Mouse (Mus musculus) right cerebral cortex, postnatal 36 days (tissue): ENCODE results near the gene Dnmt3a.

Experiments
- DNase-seq, 2 experiments: peaks; one replicate each; pipeline ENCODE4 v3.0.0; 2022; ENCODE audit warnings: low spot score in 2 of 2, mixed read lengths in 1 of 2

The Dnmt3a gene

DNA sequence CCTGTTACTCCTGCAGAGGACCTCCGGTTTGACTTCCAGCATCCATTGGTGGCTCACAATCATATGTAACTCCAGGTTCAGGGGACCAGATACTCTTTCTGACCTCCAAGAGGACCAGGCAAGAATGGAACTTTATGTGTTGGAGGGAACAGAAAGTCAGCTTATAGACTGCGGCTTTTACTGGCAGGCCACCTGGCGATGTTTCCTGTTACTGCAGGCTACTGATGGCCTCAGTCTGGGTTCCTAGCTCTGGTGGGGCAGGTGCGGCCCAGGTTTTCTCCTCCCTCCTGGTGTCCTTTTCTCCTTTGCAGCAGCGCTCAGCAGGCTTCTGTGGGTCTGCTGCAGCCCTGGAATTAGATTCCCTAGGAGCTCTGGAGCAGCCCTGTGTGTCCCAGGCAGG lies 46.7 kb downstream of the Dnmt3a start:
- no peak for DNase-seq

GRCm38 (mm10) chr12:3854419-3854818 lies 48.6 kb downstream of the Dnmt3a start:
- no peak for DNase-seq

DNA sequence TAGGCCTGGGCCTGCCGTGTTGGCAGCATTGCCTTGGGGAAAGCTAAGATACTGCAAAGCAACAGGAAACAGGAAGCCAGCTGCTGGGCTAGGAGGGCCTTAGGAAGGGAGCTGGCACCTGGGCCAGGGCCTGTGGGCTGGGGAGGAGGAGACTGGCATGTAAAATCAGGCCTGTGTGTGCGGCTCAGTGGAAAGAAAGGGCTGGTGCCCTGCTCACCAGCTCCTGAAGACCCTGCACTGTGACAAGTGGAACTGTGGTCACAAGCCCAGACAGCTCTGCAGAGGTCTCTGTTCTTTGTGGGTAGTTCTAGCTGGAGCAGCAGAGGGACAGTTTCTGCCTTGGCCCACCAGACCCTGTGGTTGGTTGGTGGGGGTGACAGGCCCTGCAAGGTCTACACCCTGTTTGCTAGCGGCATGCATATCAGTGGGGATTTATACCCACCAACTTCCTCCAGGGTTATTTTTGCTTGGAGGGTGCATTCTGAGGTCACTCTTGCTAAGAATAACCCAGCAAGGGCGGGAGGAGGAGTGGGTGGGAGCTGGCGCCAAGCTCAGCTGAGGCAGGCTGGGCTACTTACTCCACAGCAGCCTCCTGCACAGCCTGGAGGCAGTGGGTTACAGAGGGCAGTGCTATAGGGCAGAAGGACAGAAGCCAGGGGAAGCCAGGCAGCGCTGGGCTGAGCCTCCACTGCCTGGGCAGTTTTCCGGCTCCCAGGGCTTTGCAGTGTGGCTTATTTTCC lies 50.1 kb downstream of the Dnmt3a start:
- peak in 1 of 2 experiments; percentile 63 for DNase-seq

DNA sequence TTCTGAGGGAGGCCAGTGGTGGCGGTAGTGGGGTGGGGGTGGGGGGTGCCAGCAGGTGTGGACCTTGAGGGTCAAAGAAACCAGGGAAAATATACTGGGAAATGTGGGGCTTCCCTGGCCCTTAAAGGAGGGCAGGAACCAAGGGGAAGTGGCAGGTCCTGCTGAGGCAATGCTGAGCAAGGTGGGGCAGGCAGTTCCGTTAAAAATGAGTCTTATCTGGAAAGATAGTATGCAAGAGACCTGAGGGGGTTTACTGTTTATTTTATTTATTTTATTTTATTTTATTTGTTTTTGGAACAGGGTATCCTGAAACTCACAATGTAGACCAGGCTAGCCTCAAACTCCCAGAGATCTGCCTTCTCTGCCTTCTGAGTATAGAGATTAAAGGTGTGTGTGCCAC lies 50.9 kb downstream of the Dnmt3a start:
- no peak for DNase-seq

DNA sequence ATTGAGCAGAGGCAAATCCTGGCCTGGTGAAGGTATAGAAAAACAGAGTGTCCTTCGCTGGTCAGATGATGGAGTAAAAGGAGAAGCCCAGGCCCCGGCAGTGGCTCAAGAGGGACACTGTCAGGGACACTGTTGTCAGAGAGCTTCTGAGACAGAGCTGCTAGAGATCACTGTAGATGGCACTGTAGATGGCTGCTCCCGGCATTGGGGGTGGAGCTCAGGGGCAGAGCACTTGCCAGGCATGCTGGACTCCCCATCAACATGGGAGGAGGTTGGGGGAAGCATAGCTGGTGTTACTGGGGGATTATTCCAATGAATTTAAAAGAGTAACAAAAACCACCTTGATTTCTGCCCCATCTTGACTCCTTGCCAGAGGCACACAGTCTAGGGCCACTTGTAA lies 51.4 kb downstream of the Dnmt3a start:
- no peak for DNase-seq

DNA sequence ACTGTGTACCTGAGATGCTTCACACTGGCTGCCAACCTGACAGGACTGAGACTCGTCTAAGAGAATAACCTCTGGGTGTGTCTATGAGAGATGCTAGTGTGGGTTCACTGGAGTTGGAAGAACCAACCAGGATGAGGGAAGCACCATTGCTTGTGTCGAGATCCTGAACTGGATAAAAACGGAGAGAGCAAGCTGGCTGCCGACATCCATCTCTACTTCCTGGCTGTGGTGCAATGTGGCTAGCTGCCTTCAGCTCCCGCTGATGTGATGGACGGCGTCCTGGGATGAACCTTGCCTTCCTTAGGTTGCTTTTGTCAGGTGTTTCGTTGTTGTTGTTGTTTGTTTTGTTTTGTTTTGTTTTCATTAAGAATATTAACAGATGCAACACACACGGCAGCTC lies 52.0 kb downstream of the Dnmt3a start:
- no peak for DNase-seq

DNA sequence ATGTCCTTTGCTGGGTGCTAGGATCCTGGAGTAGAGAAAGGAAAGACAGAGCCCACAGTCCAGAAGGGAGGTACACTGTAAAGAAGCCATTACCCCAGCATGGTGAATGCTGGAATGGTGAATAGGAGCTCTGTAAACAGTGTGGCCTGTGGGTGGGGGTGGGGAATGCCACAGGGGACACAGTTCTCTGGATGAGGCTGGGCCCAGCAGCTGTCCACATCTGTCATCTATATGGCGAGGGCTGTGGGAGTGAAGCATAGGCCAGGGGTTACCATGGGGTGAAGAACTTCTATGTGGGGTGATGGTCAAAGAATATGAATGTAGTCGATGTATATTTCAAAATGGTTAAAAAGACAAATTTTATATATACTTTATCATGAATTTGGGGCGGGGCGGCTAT lies 52.9 kb downstream of the Dnmt3a start:
- DNase-seq: no peak

- DNase-seq: no peak
Observed at GRCm38 (mm10) chr12:3859545-3859944, 53.7 kb downstream of the Dnmt3a start.

DNA sequence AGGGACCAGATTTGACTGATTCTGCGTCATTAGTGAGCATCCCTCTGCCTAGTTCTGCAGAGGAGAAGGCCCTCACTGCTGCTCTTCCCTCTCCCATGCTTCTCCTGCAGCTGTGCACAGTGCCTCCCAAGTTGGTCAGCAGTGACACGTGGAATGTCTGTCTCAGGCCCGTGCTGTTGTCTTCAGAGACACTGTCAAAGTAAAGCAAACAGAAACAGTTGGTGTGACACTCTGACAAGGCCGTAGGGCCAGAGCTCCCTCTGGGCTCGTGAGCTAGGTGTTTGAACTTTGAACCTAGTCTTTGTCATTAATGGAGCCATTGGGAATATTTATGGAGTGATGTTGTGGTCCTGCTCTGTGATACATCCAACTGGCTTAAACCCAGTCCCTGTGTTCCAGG lies 54.2 kb downstream of the Dnmt3a start:
- DNase-seq: no peak

DNA sequence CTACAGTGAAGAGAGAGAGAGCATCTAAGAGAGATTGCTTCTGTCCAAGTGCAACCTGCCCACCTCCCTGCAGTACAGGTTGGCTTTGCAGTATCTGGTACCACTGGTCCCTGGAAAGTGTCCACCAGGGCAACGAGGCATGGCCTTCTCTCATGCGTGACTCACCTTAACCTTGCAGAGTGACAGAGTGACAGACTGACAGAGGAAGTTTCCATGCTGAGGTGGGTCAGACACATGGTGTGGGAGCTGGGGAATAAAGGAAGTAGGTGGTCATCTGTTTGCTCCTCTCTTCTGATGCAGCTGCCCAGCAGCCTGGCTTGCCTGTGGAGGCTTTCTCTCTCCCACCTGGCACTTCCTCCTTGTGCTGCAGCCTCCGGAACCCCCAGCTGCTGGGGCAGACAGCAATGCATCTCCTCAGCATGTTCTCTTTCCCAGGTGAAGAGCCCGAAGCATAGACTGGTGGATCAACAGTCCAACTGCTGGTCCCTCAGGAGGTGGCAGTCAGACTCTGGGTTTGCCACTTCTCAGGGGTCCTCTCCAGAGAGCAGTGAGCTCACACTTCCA lies 55.9 kb downstream of the Dnmt3a start:
- DNase-seq: no peak

GRCm38 (mm10) chr12:3862253-3862652 lies 56.4 kb downstream of the Dnmt3a start:
- DNase-seq: no peak

- DNase-seq: no peak
Observed at GRCm38 (mm10) chr12:3864208-3864607, 58.4 kb downstream of the Dnmt3a start.

DNA sequence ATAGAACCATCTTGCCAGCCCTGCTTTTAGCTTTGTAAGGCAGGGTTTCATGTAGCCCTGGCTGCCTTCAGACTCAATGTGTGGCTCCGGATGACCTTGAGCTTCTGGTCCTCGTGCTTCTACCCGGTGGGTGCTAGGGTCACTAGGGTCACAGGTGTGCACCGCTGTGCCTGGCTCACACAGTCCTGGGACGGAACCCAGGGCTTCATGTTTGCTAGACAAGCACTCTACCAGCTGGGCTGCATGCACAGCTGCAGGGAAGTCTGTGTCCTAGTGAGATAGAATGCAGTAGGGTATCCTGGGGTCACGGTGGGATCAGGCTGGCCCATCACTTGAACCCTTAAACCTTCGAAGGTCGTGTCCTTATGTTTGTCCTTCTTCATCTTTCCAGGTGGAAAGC lies 59.8 kb downstream of the Dnmt3a start:
- no peak for DNase-seq

DNA sequence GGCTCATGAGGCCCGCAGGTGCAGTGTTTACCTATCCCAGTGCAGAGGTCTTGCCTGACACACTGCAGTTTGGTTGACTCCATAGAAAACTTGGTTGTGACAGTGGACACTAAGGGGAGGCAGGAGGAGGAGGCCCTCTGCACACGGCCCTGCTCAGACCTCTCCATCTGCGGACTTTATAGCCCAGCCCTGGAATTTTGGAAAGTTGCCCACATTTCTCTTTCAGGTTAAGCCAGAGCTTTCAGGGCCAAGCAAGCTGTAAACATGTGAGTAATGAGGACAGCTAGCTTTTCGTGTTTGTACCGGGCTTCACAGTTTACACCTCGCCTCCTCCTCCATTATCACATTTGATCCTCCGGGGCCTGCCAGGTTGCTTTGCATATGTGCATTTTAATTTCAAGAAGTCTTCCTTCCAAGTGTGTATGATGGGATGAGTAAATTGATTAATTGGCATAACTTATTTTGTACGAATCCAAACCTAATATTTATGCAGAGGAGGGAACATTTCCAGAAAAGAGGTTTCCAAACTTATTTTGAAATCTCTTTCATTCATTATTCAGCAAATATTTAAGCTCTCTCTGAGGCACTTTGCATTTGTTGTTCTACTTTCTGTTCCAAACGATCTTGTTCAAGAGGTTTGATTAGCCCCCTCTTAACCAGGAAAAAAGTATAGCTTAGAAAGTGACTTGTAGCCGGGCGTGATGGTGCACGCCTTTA lies 61.0 kb downstream of the Dnmt3a start:
- DNase-seq: no peak

GRCm38 (mm10) chr12:3868115-3868514 lies 62.3 kb downstream of the Dnmt3a start:
- DNase-seq: no peak

- DNase-seq: no peak
Observed at GRCm38 (mm10) chr12:3868676-3869458, 63.1 kb downstream of the Dnmt3a start.

GRCm38 (mm10) chr12:3870024-3870423 lies 64.2 kb downstream of the Dnmt3a start:
- no peak for DNase-seq

- DNase-seq: no peak
Observed at GRCm38 (mm10) chr12:3870859-3871462, 65.2 kb downstream of the Dnmt3a start.

DNA sequence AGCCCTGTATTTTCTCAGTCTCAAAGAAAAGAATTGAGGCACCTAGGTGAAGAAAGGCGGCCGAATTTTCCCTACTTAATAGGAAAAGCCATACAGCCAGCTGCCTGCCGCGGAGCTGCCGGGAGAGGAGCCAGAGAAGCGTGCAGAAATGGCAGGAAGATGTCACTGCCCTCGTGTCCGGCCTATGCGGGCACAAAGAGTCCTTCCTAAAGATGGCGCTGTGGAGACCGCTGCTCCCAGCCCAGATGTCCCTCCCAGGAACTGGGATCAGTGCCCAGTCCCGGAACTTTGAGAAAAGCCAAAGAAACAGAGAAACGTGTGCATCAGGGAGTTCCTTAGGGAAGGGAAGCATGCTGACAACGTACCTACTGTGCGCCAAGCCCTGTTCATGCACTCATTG lies 65.8 kb downstream of the Dnmt3a start:
- DNase-seq: peak; percentile 62 to 73

- no peak for DNase-seq
Observed at GRCm38 (mm10) chr12:3872410-3873230, 66.8 kb downstream of the Dnmt3a start.

DNA sequence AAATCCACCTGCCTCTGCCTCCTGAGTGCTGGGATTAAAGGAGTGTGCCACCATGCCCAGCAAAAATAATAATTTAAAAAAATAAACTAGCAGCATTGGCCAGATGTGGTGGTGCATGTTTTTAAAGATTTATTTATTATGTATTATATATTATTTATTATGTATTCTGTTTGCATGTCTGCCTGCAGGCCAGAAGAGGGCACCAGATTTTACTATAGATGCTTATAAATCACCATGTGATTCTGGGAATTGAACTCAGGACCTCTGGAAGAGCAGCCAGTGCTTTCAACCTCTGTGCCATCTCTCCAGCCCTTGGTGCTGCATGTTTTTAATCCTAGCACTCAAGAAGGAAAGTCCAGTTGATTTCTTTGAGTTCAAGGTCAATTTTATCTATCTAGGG lies 69.7 kb downstream of the Dnmt3a start:
- no peak for DNase-seq
